Mouse (Mus musculus): ENCODE data around the gene Trmt1. TPM values are rescaled to one million over a fixed set of nuclear protein-coding genes. Genes with fewer than 3 reads are reported as not detected.
A peak's percentile ranks its signal among the peaks of the same experiment; 100 is the strongest.

The Trmt1 gene
- total RNA-seq, 2 experiments from 2014 or later = 39.8 to 43.3 TPM

GRCm38 (mm10) chr8:84743054-84743415 lies 56.9 kb downstream of the Trmt1 start:
- DNase-seq = peak in 1 of 2 experiments; percentile 54
- intact Hi-C loops (cut with DNase I) = no loop called here

GRCm38 (mm10) chr8:84743517-84744420 lies 57.7 kb downstream of the Trmt1 start:
- intact Hi-C loops (cut with DNase I) = no loop called here
- DNase-seq = peak; percentile 65 to 76

GRCm38 (mm10) chr8:84745032-84745925 lies 59.2 kb downstream of the Trmt1 start:
- peak in 1 of 2 experiments; percentile 33 for DNase-seq
- intact Hi-C loops (cut with DNase I) = no loop called here

Other genes starting within 250 kb of the Trmt1 start
- 1 to 10 TPM; 5.6 to 9.3 TPM for gene Ier2, start 23.5 kb upstream of the Trmt1 start, total RNA-seq (2021)
- gene Nacc1, start 1.6 kb downstream of the Trmt1 start, total RNA-seq (2021) = 10 to 100 TPM; 18.1 to 20.1 TPM
- 1 to 10 TPM in 1 of 2 experiments, under 1 TPM in 1; 0.96 to 1.4 TPM for gene Lyl1, start 15.2 kb downstream of the Trmt1 start, total RNA-seq (2021)
- 1 to 10 TPM in 1 of 2 experiments, not detected in 1; 1.0 TPM for gene G430095P16Rik, start 36.7 kb downstream of the Trmt1 start, total RNA-seq (2021)
- gene Nfix, start 114.0 kb downstream of the Trmt1 start, total RNA-seq (2021) = 100 to 1,000 TPM; 433 to 510 TPM
- 1 to 10 TPM; 8.3 to 9.9 TPM for gene Dand5, start 136.5 kb downstream of the Trmt1 start, total RNA-seq (2021)
- 10 to 100 TPM; 17.7 to 23.0 TPM for gene Gadd45gip1, start 145.2 kb downstream of the Trmt1 start, total RNA-seq (2021)
- 100 to 1,000 TPM; 136 to 151 TPM for gene Rad23a, start 154.4 kb downstream of the Trmt1 start, total RNA-seq (2021)
- gene Calr, start 160.6 kb downstream of the Trmt1 start, total RNA-seq (2021) = 100 to 1,000 TPM; 153 to 159 TPM
- 10 to 100 TPM; 22.1 to 26.2 TPM for gene Farsa, start 170.7 kb downstream of the Trmt1 start, total RNA-seq (2021)
- gene Syce2, start 185.8 kb downstream of the Trmt1 start, total RNA-seq (2021) = 1 to 10 TPM in 1 of 2 experiments, under 1 TPM in 1; 0.71 to 1.4 TPM
- gene Gcdh, start 207.6 kb downstream of the Trmt1 start, total RNA-seq (2021) = 10 to 100 TPM; 25.5 to 45.9 TPM
- not detected for gene Klf1, start 215.6 kb downstream of the Trmt1 start, total RNA-seq (2021)
- 1 to 10 TPM; 3.7 to 5.1 TPM for gene Dnase2a, start 222.3 kb downstream of the Trmt1 start, total RNA-seq (2021)

All from gastrocnemius, postnatal 36 days (tissue).